ENCODE assay signal across 27 mouse cellular contexts in the genomic region with DNA sequence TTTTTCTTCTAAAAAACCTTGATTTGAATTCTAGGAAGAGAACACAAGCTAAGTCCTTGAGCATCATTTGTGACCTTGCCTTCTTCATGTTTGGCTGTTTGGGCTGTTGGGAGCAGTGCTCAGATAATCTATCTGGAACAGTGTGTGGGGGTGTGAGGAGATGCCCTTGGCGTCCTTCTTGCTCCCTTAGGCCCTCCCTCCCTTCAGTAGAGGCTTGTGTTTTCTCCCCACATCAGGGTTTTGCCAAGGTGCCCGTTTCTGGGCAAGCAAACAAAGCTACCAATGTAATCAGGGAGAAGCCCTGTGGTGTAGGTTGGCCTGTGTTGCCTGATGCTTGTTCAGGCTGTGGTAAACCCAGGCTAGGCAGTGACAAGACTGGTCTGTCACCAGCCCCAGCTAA. TPM values are rescaled to one million over a fixed set of nuclear protein-coding genes. Genes with fewer than 3 reads are reported as not detected.
DNase-seq lines count a peak whose midpoint lies in the region; TF ChIP-seq lines count a peak whose summit lies in the region.
"Had no signal": no experiment of that assay in that cellular context is flagged by ENCODE, and none has a peak within 500 bp of the region (broad histone marks: within the 10 kb centered on the region; RNA-seq: fewer than 3 reads in every experiment).

No protein-coding gene starts in this region.

- no peak overlapping the region for H3K4me3 ChIP-seq in MEL (ENCODE audit: control insufficient read depth in 1 of 2, insufficient read depth in 1 of 2, low read depth in 2 of 2, low read length in 2 of 2)
- H3K4me3 ChIP-seq: embryonic facial prominence, embryonic 12.5 days; forebrain, embryonic 15.5 days; gastrocnemius, adult 2 months; heart, adult 2 months; heart, embryonic 13.5 days; kidney, embryonic 15.5 days; layer of hippocampus, adult 2 months; limb, embryonic 10.5 days; limb, embryonic 15.5 days; liver, embryonic 13.5 days had no signal

- TF ChIP-seq RAD21 in MEL (IDR thresholded peaks at IDR 0.05; ENCODE audit: low read depth, low read length) = no peak

- H3K79me2 ChIP-seq in MEL (ENCODE audit: control insufficient read depth, insufficient read depth, low read length, poor library complexity) = no peaks in the 10 kb centered on the region

- H3K27ac ChIP-seq in MEL (ENCODE audit: control insufficient read depth, low read depth, low read length) = no peak overlapping the region
- H3K27ac ChIP-seq: embryonic facial prominence, embryonic 12.5 days; forebrain, embryonic 15.5 days; gastrocnemius, adult 2 months; heart, adult 2 months; heart, embryonic 13.5 days; kidney, embryonic 15.5 days; layer of hippocampus, adult 2 months; limb, embryonic 10.5 days; limb, embryonic 15.5 days; liver, embryonic 13.5 days; macrophage had no signal

- TF ChIP-seq POLR2A in MEL (IDR thresholded peaks at IDR 0.05; ENCODE audit: control insufficient read depth in 1 of 2, insufficient read depth in 1 of 2, low read depth in 1 of 2, low read length in 2 of 2, poor library complexity in 1 of 2) = no peak

- DNase-seq in adrenal gland, adult (ENCODE audit: inconsistent age in 2 of 2, low spot score in 1 of 2) = peak; percentile 69 to 89
- DNase-seq in adrenal gland, postnatal 4 days (ENCODE audit: low spot score in 2 of 2) = no peak
- DNase-seq in MEL (ENCODE audit: low read depth, low spot score) = peak; percentile 25
- peak; percentile 20 for DNase-seq in adrenal gland, postnatal 25 days
- peak; percentile 45 for DNase-seq in testis, postnatal 10 days (ENCODE audit: low spot score)
- DNase-seq in cerebellum, postnatal 25 days = no peak
- no peak for DNase-seq in kidney, postnatal 4 days
- DNase-seq: cerebellum, adult 8-10 months; embryo, embryonic 11 days; gastrocnemius, adult 2 months; heart, adult 2 months; kidney, adult 18-20 months; kidney, postnatal 25 days; liver, embryonic 13.5 days; lung, adult 18-20 months; lung, postnatal 10 days; midbrain, embryonic 14.5 days; right cerebral cortex, postnatal 4 days; thymus, postnatal 14 days had no signal

- no peak overlapping the region for H3K9ac ChIP-seq in MEL (ENCODE audit: control insufficient read depth, low read depth, low read length, poor library complexity, severe bottlenecking)
- H3K9ac ChIP-seq: embryonic facial prominence, embryonic 12.5 days; forebrain, embryonic 15.5 days; heart, embryonic 13.5 days; kidney, embryonic 15.5 days; limb, embryonic 15.5 days; liver, embryonic 13.5 days had no signal

- H3K9me3 ChIP-seq in MEL (replicated peaks; ENCODE audit: insufficient read depth, low read length) = no peaks in the 10 kb centered on the region
- H3K9me3 ChIP-seq: forebrain, embryonic 15.5 days; heart, embryonic 13.5 days; kidney, embryonic 15.5 days; limb, embryonic 10.5 days; limb, embryonic 15.5 days; liver, embryonic 13.5 days had no signal

- no peak for TF ChIP-seq CTCF in MEL (IDR thresholded peaks at IDR 0.05 in 2 of 3, conservative IDR thresholded peaks at IDR 0.05 in 1 of 3; ENCODE audit: control insufficient read depth in 1 of 3, insufficient read depth in 1 of 3, low read depth in 2 of 3, low read length in 3 of 3, poor library complexity in 1 of 3, severe bottlenecking in 1 of 3)

- TF ChIP-seq EP300 in MEL (IDR thresholded peaks at IDR 0.05; ENCODE audit: low read depth in 1 of 2, low read length in 2 of 2) = peak; percentile 14 to 38; a peak in 2 of 4 replicates

- no peaks in the 10 kb centered on the region for H3K27me3 ChIP-seq in MEL (ENCODE audit: control insufficient read depth in 1 of 2, insufficient read depth in 2 of 2, low read length in 2 of 2)
- H3K27me3 ChIP-seq: forebrain, embryonic 15.5 days; heart, embryonic 13.5 days had no signal

- H3K4me1 ChIP-seq in MEL (ENCODE audit: control insufficient read depth in 1 of 2, insufficient read depth in 2 of 2, low read length in 2 of 2) = peaks cover 11 to 31% of the 10 kb centered on the region in 2 experiments
- H3K4me1 ChIP-seq: embryonic facial prominence, embryonic 12.5 days; forebrain, embryonic 15.5 days; kidney, embryonic 15.5 days; limb, embryonic 15.5 days had no signal

- H3K36me3 ChIP-seq in MEL (ENCODE audit: control insufficient read depth in 1 of 2, insufficient read depth in 2 of 2, low read length in 2 of 2) = peaks cover 0 to 23% of the 10 kb centered on the region in 2 experiments; a peak in 2 of 4 replicates
- H3K36me3 ChIP-seq: embryonic facial prominence, embryonic 12.5 days; forebrain, embryonic 15.5 days; heart, embryonic 13.5 days; kidney, embryonic 15.5 days; limb, embryonic 10.5 days; limb, embryonic 15.5 days; liver, embryonic 13.5 days had no signal

TF ChIP-seq in MEL, 35 proteins besides CTCF, POLR2A, EP300 and RAD21:
- TF ChIP-seq POLR2AphosphoS2 (IDR thresholded peaks at IDR 0.05; ENCODE audit: low read length) (no peak), ELF1 (IDR thresholded peaks at IDR 0.05; ENCODE audit: low read depth, low read length) (no peak), MAFK (IDR thresholded peaks at IDR 0.05; ENCODE audit: borderline replicate concordance, low read depth, low read length) (no peak), GABPA (IDR thresholded peaks at IDR 0.05; ENCODE audit: low read depth, low read length) (no peak), HCFC1 (IDR thresholded peaks at IDR 0.05; ENCODE audit: low read depth, low read length) (no peak), NRF1 (IDR thresholded peaks at IDR 0.05; ENCODE audit: insufficient read depth, low read depth, low read length, poor library complexity, severe bottlenecking) (no peak), TCF12 (IDR thresholded peaks at IDR 0.05; ENCODE audit: low read depth, low read length) (no peak), USF2 (IDR thresholded peaks at IDR 0.05; ENCODE audit: borderline replicate concordance in 1 of 2, insufficient read depth in 1 of 2, low read depth in 1 of 2, low read length in 2 of 2) (no peak), JUND (IDR thresholded peaks at IDR 0.05; ENCODE audit: low read depth, low read length) (no peak), UBTF (IDR thresholded peaks at IDR 0.05; ENCODE audit: borderline replicate concordance, insufficient read depth, low read depth, low read length) (no peak), BHLHE40 (IDR thresholded peaks at IDR 0.05; ENCODE audit: borderline replicate concordance, low read depth, low read length) (no peak), CHD1 (IDR thresholded peaks at IDR 0.05; ENCODE audit: low read depth, low read length) (no peak), ZC3H11A (IDR thresholded peaks at IDR 0.05; ENCODE audit: low read depth, low read length) (no peak), ZKSCAN1 (IDR thresholded peaks at IDR 0.05; ENCODE audit: low read depth, low read length) (no peak), GATA1 (IDR thresholded peaks at IDR 0.05; ENCODE audit: low read depth, low read length) (no peak), ETS1 (IDR thresholded peaks at IDR 0.05; ENCODE audit: low read depth, low read length) (no peak), MEF2A (IDR thresholded peaks at IDR 0.05; ENCODE audit: extremely low read depth, insufficient replicate concordance, low read depth, low read length, poor library complexity, severe bottlenecking) (no peak)

RNA-seq across cellular contexts. Expression of gene Med9, which starts 10.4 kb away (rescaled TPM):
- total RNA-seq in adrenal gland, postnatal 4 days (2021) = 10 to 100 TPM; 36.5 to 41.0 TPM
- total RNA-seq in MEL (2012; rRNA removed) = 43.8 and 46.8 TPM in 2 replicates
- 10 to 100 TPM in 1 of 2 experiments, not detected in 1; 48.4 TPM for polyA plus RNA-seq in MEL (2012; ENCODE audit: insufficient read depth in 1 of 2, insufficient read length in 2 of 2, low read depth in 1 of 2, low replicate concordance in 2 of 2, missing spikeins in 1 of 2)
- total RNA-seq in adrenal gland, postnatal 25 days (2021) = 26.5 and 32.9 TPM in 2 replicates

RNA-seq across cellular contexts. Expression of gene Rasd1, which starts 27.1 kb away (rescaled TPM):
- total RNA-seq in adrenal gland, postnatal 4 days (2021) = 10 to 100 TPM; 20.7 to 21.6 TPM
- total RNA-seq in MEL (2012; rRNA removed) = not detected in 2 replicates
- under 1 TPM in 1 of 2 experiments, not detected in 1; 0.06 TPM for polyA plus RNA-seq in MEL (2012; ENCODE audit: insufficient read depth in 1 of 2, insufficient read length in 2 of 2, low read depth in 1 of 2, low replicate concordance in 2 of 2, missing spikeins in 1 of 2)
- total RNA-seq in adrenal gland, postnatal 25 days (2021) = 21.7 and 26.5 TPM in 2 replicates

Comparison
In these comparisons a context has a peak if more than half of its experiments do, and no peak if none do; other contexts are left out.
1. DNase-seq: peak in adrenal gland, adult (2 of 2), MEL (single experiment), adrenal gland, postnatal 25 days (single experiment) and testis, postnatal 10 days (single experiment); none in adrenal gland, postnatal 4 days (0 of 2), cerebellum, postnatal 25 days (0 of 2) and kidney, postnatal 4 days (0 of 2).
2. RNA of gene Rasd1, which starts 27.1 kb away (total RNA-seq): 21.7 to 26.5 TPM in adrenal gland, postnatal 25 days and 20.7 to 21.6 TPM in adrenal gland, postnatal 4 days; not detected in MEL; every median in the first group is over 10 times any median in the second.